Mouse (Mus musculus): ENCODE measurements around the gene Amy2a4. TPM values are rescaled to one million over a fixed set of nuclear protein-coding genes. Genes with fewer than 3 reads are reported as not detected.

Amy2a4 gene
- polyA plus RNA-seq (2017; shearing (Covaris generic)): not detected

DNA sequence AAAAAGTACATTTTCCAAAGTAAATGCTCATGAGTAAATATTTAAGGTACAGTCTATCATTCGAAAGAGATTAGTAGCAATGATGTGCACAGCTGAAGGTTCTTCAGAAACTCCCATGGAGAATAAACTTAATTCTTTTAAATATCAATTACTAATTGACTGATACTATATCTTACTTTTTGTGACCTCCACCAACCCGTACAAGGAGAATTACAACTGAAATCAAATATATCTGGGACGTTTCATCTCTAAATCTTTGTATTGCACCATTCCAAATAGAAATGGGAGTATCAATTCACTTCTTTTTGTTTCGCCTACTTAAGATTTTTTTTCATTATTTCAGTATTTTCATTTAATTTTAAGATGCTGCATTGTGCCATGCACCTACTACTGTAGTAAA lies at the start of gene Amy2a4:
Amy2a4 (minus strand) TSS at position 101 of the 400 bp plus-strand sequence.

DNA sequence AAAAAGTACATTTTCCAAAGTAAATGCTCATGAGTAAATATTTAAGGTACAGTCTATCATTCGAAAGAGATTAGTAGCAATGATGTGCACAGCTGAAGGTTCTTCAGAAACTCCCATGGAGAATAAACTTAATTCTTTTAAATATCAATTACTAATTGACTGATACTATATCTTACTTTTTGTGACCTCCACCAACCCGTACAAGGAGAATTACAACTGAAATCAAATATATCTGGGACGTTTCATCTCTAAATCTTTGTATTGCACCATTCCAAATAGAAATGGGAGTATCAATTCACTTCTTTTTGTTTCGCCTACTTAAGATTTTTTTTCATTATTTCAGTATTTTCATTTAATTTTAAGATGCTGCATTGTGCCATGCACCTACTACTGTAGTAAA lies 32.7 kb upstream of the Amy2a4 start, which contains the start of gene Amy2a3:
Amy2a3 (minus strand) TSS at position 101 of the 400 bp plus-strand sequence.

DNA sequence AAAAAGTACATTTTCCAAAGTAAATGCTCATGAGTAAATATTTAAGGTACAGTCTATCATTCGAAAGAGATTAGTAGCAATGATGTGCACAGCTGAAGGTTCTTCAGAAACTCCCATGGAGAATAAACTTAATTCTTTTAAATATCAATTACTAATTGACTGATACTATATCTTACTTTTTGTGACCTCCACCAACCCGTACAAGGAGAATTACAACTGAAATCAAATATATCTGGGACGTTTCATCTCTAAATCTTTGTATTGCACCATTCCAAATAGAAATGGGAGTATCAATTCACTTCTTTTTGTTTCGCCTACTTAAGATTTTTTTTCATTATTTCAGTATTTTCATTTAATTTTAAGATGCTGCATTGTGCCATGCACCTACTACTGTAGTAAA lies 32.5 kb downstream of the Amy2a4 start, which contains the start of gene Amy2a5:
Amy2a5 (minus strand) TSS at position 101 of the 400 bp plus-strand sequence.

Other genes starting within 250 kb of the Amy2a4 start
- gene Amy2a5, start 32.6 kb downstream of the Amy2a4 start, polyA plus RNA-seq (2017; shearing (Covaris generic)): 0.14 TPM
- gene Amy2a3, start 32.6 kb upstream of the Amy2a4 start, polyA plus RNA-seq (2017; shearing (Covaris generic)): not detected
- not detected for gene Amy2a2, start 65.2 kb upstream of the Amy2a4 start, polyA plus RNA-seq (2017; shearing (Covaris generic))
- not detected for gene Amy2a1, start 241.0 kb upstream of the Amy2a4 start, polyA plus RNA-seq (2017; shearing (Covaris generic))

Measured in CD4-positive, CD25-positive, alpha-beta regulatory T cell (primary cell).